In the genomic region with DNA sequence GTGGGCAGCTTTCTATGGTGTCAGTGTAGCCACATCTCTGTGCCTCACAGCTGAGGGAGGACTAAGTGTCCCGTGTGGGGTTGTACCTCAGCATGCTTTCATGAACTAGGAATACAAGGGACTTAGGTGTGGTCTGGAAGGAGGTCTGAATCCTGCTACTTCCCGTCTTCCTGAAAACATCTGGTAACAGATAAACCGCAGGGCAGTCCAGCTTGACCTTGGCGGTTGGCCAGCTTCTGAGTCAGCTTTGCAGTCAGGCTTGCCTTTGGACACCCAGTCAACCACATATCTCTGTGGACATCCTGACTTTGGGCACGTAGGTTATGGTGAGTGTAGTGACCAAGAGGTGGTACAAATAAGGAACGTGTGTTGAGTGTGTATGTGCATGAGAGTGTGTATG, we compare ENCODE assay signal across 9 mouse cellular contexts. TPM values are rescaled to one million over a fixed set of nuclear protein-coding genes. Genes with fewer than 3 reads are reported as not detected.
DNase-seq lines count a peak whose midpoint lies in the region; ATAC-seq lines count a peak whose summit lies in the region.
"Had no signal": no experiment of that assay in that cellular context is flagged by ENCODE, and none has a peak within 500 bp of the region (broad histone marks: within the 10 kb centered on the region; RNA-seq: fewer than 3 reads in every experiment).

No protein-coding gene starts in this region.

- H3K9ac ChIP-seq in limb, embryonic 15.5 days: no peak overlapping the region
- H3K9ac ChIP-seq in forebrain, embryonic 13.5 days: no peak overlapping the region
- H3K9ac ChIP-seq: midbrain, embryonic 12.5 days had no signal

- ATAC-seq in limb, embryonic 15.5 days (ENCODE audit: insufficient number of reproducible peaks, low FRiP score, low TSS enrichment, low read depth): 0 out of 2 replicates have a peak, but pooled peaks have one; percentile 30
- peak; percentile 64 for ATAC-seq in monocyte, adult 5-6 weeks (replicated peaks; ENCODE audit: insufficient number of reproducible peaks, low FRiP score, low TSS enrichment, poor library complexity, severe bottlenecking)
- ATAC-seq in forebrain, embryonic 13.5 days: no peak

- no peak overlapping the region for H3K4me3 ChIP-seq in limb, embryonic 15.5 days
- no peak overlapping the region for H3K4me3 ChIP-seq in limb, embryonic 10.5 days
- H3K4me3 ChIP-seq in forebrain, embryonic 13.5 days: no peak overlapping the region
- H3K4me3 ChIP-seq: midbrain, embryonic 12.5 days had no signal

- no peak overlapping the region for H3K27ac ChIP-seq in limb, embryonic 15.5 days
- H3K27ac ChIP-seq in limb, embryonic 10.5 days: no peak overlapping the region
- no peak overlapping the region for H3K27ac ChIP-seq in forebrain, embryonic 13.5 days
- H3K27ac ChIP-seq: midbrain, embryonic 12.5 days had no signal

- H3K27me3 ChIP-seq in limb, embryonic 15.5 days: no peaks in the 10 kb centered on the region
- H3K27me3 ChIP-seq in limb, embryonic 10.5 days (ENCODE audit: low read depth, poor library complexity, severe bottlenecking): no peaks in the 10 kb centered on the region
- H3K27me3 ChIP-seq in forebrain, embryonic 13.5 days: no peaks in the 10 kb centered on the region
- H3K27me3 ChIP-seq: midbrain, embryonic 12.5 days had no signal

- 70% methylated on average over 6 of the region's 6 CpGs for WGBS in limb, embryonic 15.5 days
- 85% methylated on average over 6 of the region's 6 CpGs for WGBS in limb, embryonic 10.5 days
- WGBS in forebrain, embryonic 13.5 days: 85% methylated on average over 6 of the region's 6 CpGs

- DNase-seq in limb, embryonic 10.5 days (ENCODE audit: low spot score): no peak
- DNase-seq in gastrocnemius, postnatal 4 days (ENCODE audit: low spot score in 2 of 2): peak; percentile 42 to 74
- DNase-seq in kidney, postnatal 14 days: peak; percentile 76
- no peak for DNase-seq in thymus, postnatal 10 days (ENCODE audit: low spot score in 2 of 2)
- DNase-seq in cerebellum, postnatal 4 days (ENCODE audit: low spot score in 2 of 2): no peak

- H3K9me3 ChIP-seq in limb, embryonic 15.5 days: no peaks in the 10 kb centered on the region
- H3K9me3 ChIP-seq in limb, embryonic 10.5 days (replicated peaks): no peaks in the 10 kb centered on the region
- H3K9me3 ChIP-seq in forebrain, embryonic 13.5 days (replicated peaks): no peaks in the 10 kb centered on the region
- H3K9me3 ChIP-seq: midbrain, embryonic 12.5 days had no signal

- H3K36me3 ChIP-seq in limb, embryonic 15.5 days: no peaks in the 10 kb centered on the region
- no peaks in the 10 kb centered on the region for H3K36me3 ChIP-seq in limb, embryonic 10.5 days
- no peaks in the 10 kb centered on the region for H3K36me3 ChIP-seq in forebrain, embryonic 13.5 days (ENCODE audit: poor library complexity, severe bottlenecking)
- H3K36me3 ChIP-seq: midbrain, embryonic 12.5 days had no signal

- no peak overlapping the region for H3K4me2 ChIP-seq in limb, embryonic 15.5 days
- no peak overlapping the region for H3K4me2 ChIP-seq in forebrain, embryonic 13.5 days
- H3K4me2 ChIP-seq: midbrain, embryonic 12.5 days had no signal

- no peaks in the 10 kb centered on the region for H3K4me1 ChIP-seq in limb, embryonic 15.5 days
- H3K4me1 ChIP-seq in limb, embryonic 10.5 days: no peaks in the 10 kb centered on the region
- H3K4me1 ChIP-seq in forebrain, embryonic 13.5 days: no peaks in the 10 kb centered on the region

RNA-seq across cellular contexts. Expression of gene Stk24, which starts 57.2 kb away (rescaled TPM):
- 34.9 and 42.0 TPM in 2 replicates for polyA plus RNA-seq in limb, embryonic 15.5 days (2015; fragmentation: Nextera tagmentation; extraction: Ambion mirVana)
- polyA plus RNA-seq in limb, embryonic 10.5 days (2016; fragmentation: Nextera tagmentation; extraction: Ambion mirVana): 43.2 and 43.8 TPM in 2 replicates
- 10 to 100 TPM; 57.8 to 61.6 TPM for total RNA-seq in gastrocnemius, postnatal 4 days (2021)
- 267 to 321 TPM (median 302 TPM) in 3 replicates for total RNA-seq in monocyte, adult 5-6 weeks (2017)
- 24.3 and 26.1 TPM in 2 replicates for polyA plus RNA-seq in forebrain, embryonic 13.5 days (2015; fragmentation: Nextera tagmentation; extraction: Ambion mirVana)

Comparison
In these comparisons a context has a peak if more than half of its experiments do, and no peak if none do; other contexts are left out.
1. DNase-seq: peak in gastrocnemius, postnatal 4 days (2 of 2) and kidney, postnatal 14 days (single experiment); none in limb, embryonic 10.5 days (single experiment), thymus, postnatal 10 days (0 of 2) and cerebellum, postnatal 4 days (0 of 2).